15 mouse cellular contexts compared by ENCODE assay signal in genomic region chr13:71075916-71076315, GRCm38 (mm10).
"Had no signal": no experiment of that assay in that cellular context is flagged by ENCODE, and none has a peak within 500 bp of the region (broad histone marks: within the 10 kb centered on the region; RNA-seq: fewer than 3 reads in every experiment).

No protein-coding gene starts in this region.

- H3K4me2 ChIP-seq: liver, embryonic 11.5 days; liver, embryonic 15.5 days; lung, embryonic 15.5 days; midbrain, embryonic 13.5 days; neural tube, embryonic 12.5 days had no signal

- H3K27ac ChIP-seq: layer of hippocampus, adult 2 months; limb, embryonic 10.5 days; liver, embryonic 15.5 days; lung, embryonic 15.5 days; macrophage; midbrain, embryonic 13.5 days; neural tube, embryonic 12.5 days; stomach, postnatal 0 days had no signal

- H3K36me3 ChIP-seq: limb, embryonic 10.5 days; liver, embryonic 15.5 days; lung, embryonic 15.5 days; midbrain, embryonic 13.5 days; neural tube, embryonic 12.5 days had no signal

- DNase-seq: kidney, adult 9 months; kidney, postnatal 10 days; kidney, postnatal 4 days; lung, postnatal 14 days; thymus, postnatal 4 days had no signal

- H3K9me3 ChIP-seq: limb, embryonic 10.5 days; liver, embryonic 15.5 days; lung, embryonic 15.5 days; neural tube, embryonic 12.5 days had no signal

- ATAC-seq: midbrain, embryonic 13.5 days had no signal

- H3K4me3 ChIP-seq: layer of hippocampus, adult 2 months; limb, embryonic 10.5 days; liver, embryonic 15.5 days; lung, embryonic 15.5 days; megakaryocyte, embryonic 14.5 days; midbrain, embryonic 13.5 days; neural tube, embryonic 12.5 days had no signal

- H3K9ac ChIP-seq: liver, embryonic 15.5 days; lung, embryonic 15.5 days; midbrain, embryonic 13.5 days; neural tube, embryonic 12.5 days had no signal

- H3K4me1 ChIP-seq: limb, embryonic 10.5 days; liver, embryonic 15.5 days; lung, embryonic 15.5 days; megakaryocyte, embryonic 14.5 days; neural tube, embryonic 12.5 days had no signal

- H3K27me3 ChIP-seq: liver, embryonic 15.5 days; lung, embryonic 15.5 days; megakaryocyte, embryonic 14.5 days; midbrain, embryonic 13.5 days; neural tube, embryonic 12.5 days had no signal
